Mouse (Mus musculus) heart, adult 2 months (tissue): ENCODE results near the gene Ovol1. TPM values are rescaled to one million over a fixed set of nuclear protein-coding genes. Genes with fewer than 3 reads are reported as not detected.

Source experiments
- DNase-seq, 2 experiments: peaks; one replicate each; pipeline ENCODE4 v3.0.0; 2021
- H3K27ac ChIP-seq: fragments of 200-600 bp; 2 replicates; pipeline ENCODE4 v1.8.1; 2022
- H3K27me3 ChIP-seq: fragments of 200-500 bp; 2 replicates; pipeline ENCODE4 v1.6.1; 2012; ENCODE audit warnings: mild to moderate bottlenecking, low read length, inconsistent platforms, mixed read lengths; ENCODE audit not compliant: control insufficient read depth, insufficient read depth
- H3K36me3 ChIP-seq: fragments of 200-500 bp; 2 replicates; pipeline ENCODE4 v1.6.1; 2012; ENCODE audit warnings: low read length, inconsistent platforms; ENCODE audit not compliant: control insufficient read depth, insufficient read depth
- H3K4me1 ChIP-seq: fragments of 200-500 bp; 2 replicates; pipeline ENCODE4 v1.6.1; 2011; ENCODE audit warnings: low read length; ENCODE audit not compliant: control insufficient read depth, insufficient read depth
- H3K4me3 ChIP-seq: fragments of 200-600 bp; 2 replicates; pipeline ENCODE4 v1.8.1; 2022
- H3K79me2 ChIP-seq: fragments of 200-500 bp; replicated peaks from 2 replicates; pipeline ENCODE4 v1.6.1; 2012; ENCODE audit warnings: mild to moderate bottlenecking, inconsistent platforms, low read length, moderate library complexity, mixed read lengths; ENCODE audit not compliant: control insufficient read depth, insufficient read depth
- H3K9ac ChIP-seq: fragments of 200-500 bp; 2 replicates; pipeline ENCODE4 v1.6.1; 2012; ENCODE audit warnings: low read depth, mild to moderate bottlenecking, control low read depth, inconsistent platforms, low read length, mixed read lengths
- CTCF ChIP-seq: fragments of 200-600 bp; IDR thresholded peaks from 2 replicates; pipeline ENCODE4 v1.8.1; 2022; ENCODE audit warnings: antibody characterized with exemption, mild to moderate bottlenecking, moderate library complexity
- EP300 ChIP-seq: fragments of 200-500 bp; IDR thresholded peaks from 2 replicates; pipeline ENCODE4 v1.6.1; 2011; ENCODE audit warnings: low read depth, low read length, control low read depth; ENCODE audit not compliant: insufficient read depth
- POLR2A ChIP-seq: fragments of 200-500 bp; IDR thresholded peaks from 2 replicates; pipeline ENCODE4 v1.6.1; 2011; ENCODE audit warnings: mild to moderate bottlenecking, low read depth, low read length, control low read depth; ENCODE audit not compliant: insufficient read depth
- WGBS: fragments of 180-500 bp; shearing (Covaris S2); methylation state at CpG from one replicate; pipeline ENCODE4 v1.1.7; 2018; 5-methylcytosine and 5-hydroxymethylcytosine counted together
- intact Hi-C: fragments of 180-260 bp; cut with DNase I; formaldehyde crosslinking; loops from one replicate; pipeline ENCODE4 v1.15.1; 2025
- polyA plus RNA-seq: library from polyadenylated mRNA; depleted of rRNA; stranded (reverse); fragments of >200 nt; gene quantifications from 2 replicates; pipeline ENCODE4 v1.2.3, GENCODE M21; 2012
- total RNA-seq, 2 experiments: library from RNA; stranded (reverse); gene quantifications; 2 replicates each; pipeline ENCODE4 v1.2.3; 2021

Gene Ovol1
- total and polyA plus RNA-seq, 3 experiments = 0.04 TPM; not detected in 2

DNA sequence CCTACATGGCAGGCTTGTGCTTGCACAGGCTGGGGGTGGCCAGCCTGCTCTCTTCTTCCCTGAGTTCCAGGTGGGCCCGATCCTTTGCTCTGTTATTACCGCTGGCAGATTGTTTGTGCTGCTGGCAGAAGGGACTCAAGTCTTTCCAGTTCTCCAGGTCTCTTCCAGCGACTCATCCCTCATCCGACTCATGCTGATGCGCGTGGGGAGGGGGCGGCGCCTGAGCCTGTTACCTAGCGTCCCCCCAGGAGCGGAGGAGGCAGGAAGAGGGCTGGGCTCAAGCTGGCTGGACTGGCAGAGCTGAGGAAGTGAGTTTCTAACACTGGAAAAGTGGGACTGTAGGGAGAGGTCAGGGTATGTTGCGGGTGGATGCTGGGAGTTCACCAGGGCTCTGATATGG lies 16.4 kb downstream of the Ovol1 start:
- Histone ChIP-seq H3K9ac (no peak overlapping the region), H3K27ac (no peak overlapping the region), H3K4me1 (no peaks in the 10 kb centered on the region), H3K79me2 (no peaks in the 10 kb centered on the region), H3K36me3 (no peaks in the 10 kb centered on the region), H3K27me3 (no peaks in the 10 kb centered on the region), H3K4me3 (no peak overlapping the region)
- intact Hi-C loops = no loop called here
- WGBS = 54% methylated on average over 11 of the region's 11 CpGs
- no peak for TF ChIP-seq POLR2A
- TF ChIP-seq CTCF = no peak
- no peak for TF ChIP-seq EP300
- DNase-seq = no peak

DNA sequence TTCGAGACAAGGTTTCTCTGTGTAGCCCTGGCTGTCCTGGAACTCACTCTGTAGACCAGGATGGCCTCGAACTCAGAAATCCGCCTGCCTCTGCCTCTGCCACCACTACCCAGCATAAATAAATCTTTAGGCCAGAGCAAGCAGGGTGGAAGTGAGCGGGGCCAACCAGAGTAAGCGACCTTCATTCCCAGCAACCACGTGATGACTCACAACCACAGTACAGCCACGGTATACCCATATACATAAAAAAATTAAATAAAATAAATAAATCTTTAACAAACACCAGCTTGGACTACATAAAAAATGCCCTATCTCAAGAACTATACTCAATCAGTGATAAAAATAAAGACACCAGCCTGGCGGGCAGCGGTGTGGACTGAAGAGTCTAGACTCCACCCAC lies 17.1 kb downstream of the Ovol1 start:
- TF ChIP-seq POLR2A (no peak), EP300 (no peak), CTCF (no peak)
- 84% methylated on average over 9 of the region's 9 CpGs for WGBS
- no peak for DNase-seq
- Histone ChIP-seq H3K9ac (no peak overlapping the region), H3K79me2 (no peaks in the 10 kb centered on the region), H3K27ac (no peak overlapping the region), H3K4me1 (no peaks in the 10 kb centered on the region), H3K27me3 (no peaks in the 10 kb centered on the region), H3K36me3 (no peaks in the 10 kb centered on the region), H3K4me3 (no peak overlapping the region)
- intact Hi-C loops = no loop called here

DNA sequence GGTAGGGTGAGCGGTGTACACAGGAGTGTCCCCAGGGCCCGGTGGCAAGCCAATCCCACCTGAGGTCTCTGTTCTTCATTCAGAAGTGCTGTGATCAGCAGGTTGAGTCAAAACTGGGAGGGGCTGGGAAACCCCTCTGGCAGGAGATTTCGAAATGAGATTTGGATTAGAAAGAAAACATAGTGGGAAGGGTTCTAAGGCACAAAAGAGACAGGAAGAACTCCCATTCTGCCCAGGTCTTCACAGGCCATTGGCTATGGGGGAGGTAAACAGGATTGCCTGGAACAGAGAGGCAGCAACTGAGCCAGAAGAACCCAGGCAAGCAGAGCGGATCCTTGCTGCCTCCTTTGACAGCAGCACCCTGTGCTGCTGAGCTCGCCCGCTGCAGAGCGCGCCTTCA lies 21.7 kb downstream of the Ovol1 start:
- no peak for DNase-seq
- Histone ChIP-seq H3K27ac (no peak overlapping the region), H3K79me2 (no peaks in the 10 kb centered on the region), H3K4me3 (no peak overlapping the region), H3K9ac (no peak overlapping the region), H3K4me1 (no peaks in the 10 kb centered on the region), H3K27me3 (no peaks in the 10 kb centered on the region), H3K36me3 (no peaks in the 10 kb centered on the region)
- WGBS = 78% methylated on average over 8 of the region's 8 CpGs
- intact Hi-C loops = no loop called here
- TF ChIP-seq EP300 = no peak
- no peak for TF ChIP-seq CTCF

DNA sequence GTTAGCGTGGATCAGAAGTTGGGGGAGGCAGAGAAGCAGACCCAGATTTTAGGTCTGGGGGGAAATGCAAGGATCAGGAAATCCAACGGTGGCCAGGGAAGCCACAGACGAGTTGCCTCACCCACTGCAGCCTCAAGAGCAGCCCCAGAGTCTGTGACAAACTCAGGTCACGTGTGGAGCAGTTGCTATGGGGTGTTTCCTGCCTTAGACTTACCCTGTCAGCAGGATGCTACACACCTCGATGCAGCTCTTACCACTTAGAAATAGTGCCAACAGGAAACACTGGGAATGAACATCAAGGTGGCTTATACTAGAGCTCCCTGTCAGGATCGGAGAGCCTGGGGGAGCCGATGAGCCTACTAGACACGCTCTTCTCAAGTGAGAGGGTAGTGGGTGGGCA lies 27.9 kb downstream of the Ovol1 start:
- no peaks in the 10 kb centered on the region for H3K27me3 ChIP-seq
- H3K27ac ChIP-seq = no peak overlapping the region
- no peaks in the 10 kb centered on the region for H3K36me3 ChIP-seq
- H3K4me1 ChIP-seq = peaks cover 2% of the 10 kb centered on the region
- H3K79me2 ChIP-seq = no peaks in the 10 kb centered on the region
- TF ChIP-seq POLR2A (no peak), CTCF (no peak), EP300 (no peak)
- no peak overlapping the region for H3K4me3 ChIP-seq
- DNase-seq = no peak
- intact Hi-C loops = no loop called here
- no peak overlapping the region for H3K9ac ChIP-seq
- 63% methylated on average over 8 of the region's 8 CpGs for WGBS

DNA sequence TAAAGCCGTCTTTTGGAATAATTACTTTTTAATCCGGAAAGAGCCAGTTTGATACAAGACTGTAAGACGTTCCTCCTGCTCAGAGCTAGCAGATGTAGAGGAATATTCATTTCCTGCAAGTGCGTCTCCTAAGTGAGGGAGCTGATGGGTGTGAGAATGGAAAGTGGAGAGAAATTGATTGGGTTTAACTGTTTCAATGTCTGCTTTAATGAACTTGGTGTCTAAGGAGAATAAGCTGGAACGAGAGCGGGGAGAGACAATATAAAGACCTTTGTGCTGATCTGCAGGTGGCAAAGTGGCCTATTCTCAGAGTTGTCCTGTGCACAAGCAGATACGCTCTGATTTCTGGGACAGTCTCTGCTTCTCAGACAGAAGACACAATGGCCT lies 30.3 kb downstream of the Ovol1 start:
- Histone ChIP-seq H3K27me3 (no peaks in the 10 kb centered on the region), H3K4me3 (no peak overlapping the region), H3K27ac (no peak overlapping the region), H3K79me2 (no peaks in the 10 kb centered on the region), H3K9ac (no peak overlapping the region), H3K4me1 (peaks cover 2% of the 10 kb centered on the region), H3K36me3 (no peaks in the 10 kb centered on the region)
- TF ChIP-seq POLR2A = no peak
- TF ChIP-seq EP300 = no peak
- no peak for TF ChIP-seq CTCF
- 72% methylated on average over 7 of the region's 7 CpGs for WGBS
- DNase-seq = no peak
- intact Hi-C loops = no loop called here

DNA sequence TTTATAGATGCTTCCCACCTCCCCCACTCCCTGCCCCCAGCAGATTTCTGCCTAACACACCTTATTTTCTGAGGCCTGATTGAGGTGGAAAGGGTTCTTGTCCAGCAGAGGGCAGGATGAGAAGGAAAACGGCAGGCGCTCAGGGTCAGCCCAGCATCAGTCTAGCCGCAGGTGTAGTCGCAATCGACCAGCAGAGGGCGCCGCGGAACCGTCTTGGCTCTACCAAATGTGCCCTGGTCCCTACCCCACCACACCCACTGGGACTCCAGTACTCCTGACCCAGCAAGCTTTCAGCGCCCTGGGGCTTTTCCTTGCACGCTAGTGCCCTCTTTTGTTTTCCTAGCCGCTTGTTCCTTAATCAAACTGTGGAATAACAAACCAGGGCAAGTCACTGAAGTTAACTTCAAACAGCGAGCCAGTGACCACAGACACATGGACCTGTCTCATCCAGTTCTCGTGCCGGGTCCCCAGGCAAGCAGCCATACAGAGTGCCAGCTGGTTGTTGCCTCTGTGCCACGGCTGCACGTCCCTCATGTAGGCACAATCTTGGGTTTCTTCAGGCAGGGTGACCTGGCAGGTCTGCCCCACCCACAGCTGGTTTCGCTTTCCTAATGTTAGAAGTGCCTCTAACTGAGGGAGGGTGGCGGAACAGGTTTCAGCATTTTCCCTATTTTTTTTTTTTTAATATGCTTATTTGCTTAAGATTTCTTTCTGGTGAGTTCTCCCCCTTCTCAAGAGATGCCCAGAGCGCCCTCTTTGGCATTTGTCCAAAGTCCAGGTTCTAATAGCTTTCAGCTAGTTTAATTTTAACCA lies 30.9 kb downstream of the Ovol1 start:
- TF ChIP-seq EP300 (peak; percentile 96), CTCF (peak; percentile 90), POLR2A (no peak)
- DNase-seq = peak; percentile 95 to 97
- Histone ChIP-seq H3K9ac (peak overlapping the region; percentile 57; the same call in 1 of the 2 replicates), H3K36me3 (no peaks in the 10 kb centered on the region), H3K4me1 (peaks cover 2% of the 10 kb centered on the region), H3K79me2 (no peaks in the 10 kb centered on the region), H3K27ac (peak overlapping the region; percentile 29; the same call in 1 of the 2 replicates), H3K4me3 (peak overlapping the region; percentile 36; the same call in 1 of the 2 replicates), H3K27me3 (no peaks in the 10 kb centered on the region)
- 13% methylated on average over 20 of the region's 20 CpGs for WGBS
- intact Hi-C loops = loop anchor here (1.0 to 5.0 kb wide), 2 partner anchors 39 to 253 kb away; partner anchors contain the start of gene Ap5b1
